Mouse (Mus musculus) small intestine, adult 2 months (tissue): ENCODE results near the gene Dennd1a. TPM values are rescaled to one million over a fixed set of nuclear protein-coding genes. Genes with fewer than 3 reads are reported as not detected.

Experiments used
- H3K27ac ChIP-seq: fragments of 200-500 bp; 2 replicates; pipeline ENCODE4 v1.5.1; 2012; ENCODE audit warnings: low read depth, low read length, control low read depth, inconsistent platforms; ENCODE audit not compliant: insufficient read depth
- H3K27me3 ChIP-seq: fragments of 200-500 bp; 2 replicates; pipeline ENCODE4 v1.6.1; 2012; ENCODE audit warnings: mild to moderate bottlenecking, moderate library complexity, low read length, inconsistent platforms; ENCODE audit not compliant: control insufficient read depth, insufficient read depth
- H3K36me3 ChIP-seq: fragments of 200-500 bp; 2 replicates; pipeline ENCODE4 v1.6.1; 2012; ENCODE audit warnings: mild to moderate bottlenecking, low read length, control low read depth, inconsistent platforms; ENCODE audit not compliant: control insufficient read depth, insufficient read depth
- H3K4me1 ChIP-seq: fragments of 200-500 bp; 2 replicates; pipeline ENCODE4 v1.6.1; 2012; ENCODE audit warnings: low read length, inconsistent platforms, mixed read lengths; ENCODE audit not compliant: control insufficient read depth, insufficient read depth, insufficient read length
- H3K4me3 ChIP-seq: fragments of 200-500 bp; 2 replicates; pipeline ENCODE4 v1.5.1; 2012; ENCODE audit warnings: low read depth, mild to moderate bottlenecking, control low read depth, inconsistent platforms, low read length, moderate library complexity
- CTCF ChIP-seq: fragments of 200-500 bp; IDR thresholded peaks from 2 replicates; pipeline ENCODE4 v1.5.1; 2012; ENCODE audit warnings: low read depth, mild to moderate bottlenecking, control low read depth, inconsistent platforms, low read length, moderate library complexity, mixed read lengths; ENCODE audit not compliant: insufficient replicate concordance, insufficient read length; ENCODE audit errors: extremely low read depth
- POLR2A ChIP-seq: fragments of 200-500 bp; IDR thresholded peaks from 2 replicates; pipeline ENCODE4 v1.6.1; 2012; ENCODE audit warnings: low read depth, mild to moderate bottlenecking, control low read depth, inconsistent platforms, low read length, moderate library complexity
- WGBS: fragments of 180-500 bp; shearing (Covaris S2); methylation state at CpG from one replicate; pipeline ENCODE4 v1.1.7; 2018; 5-methylcytosine and 5-hydroxymethylcytosine counted together
- polyA plus RNA-seq: library from polyadenylated mRNA; depleted of rRNA; stranded (reverse); fragments of >200 nt; gene quantifications from 2 replicates; pipeline ENCODE4 v1.2.3, GENCODE M21; 2012

Dennd1a gene
- polyA plus RNA-seq, 1 experiment = 8.2 TPM

DNA sequence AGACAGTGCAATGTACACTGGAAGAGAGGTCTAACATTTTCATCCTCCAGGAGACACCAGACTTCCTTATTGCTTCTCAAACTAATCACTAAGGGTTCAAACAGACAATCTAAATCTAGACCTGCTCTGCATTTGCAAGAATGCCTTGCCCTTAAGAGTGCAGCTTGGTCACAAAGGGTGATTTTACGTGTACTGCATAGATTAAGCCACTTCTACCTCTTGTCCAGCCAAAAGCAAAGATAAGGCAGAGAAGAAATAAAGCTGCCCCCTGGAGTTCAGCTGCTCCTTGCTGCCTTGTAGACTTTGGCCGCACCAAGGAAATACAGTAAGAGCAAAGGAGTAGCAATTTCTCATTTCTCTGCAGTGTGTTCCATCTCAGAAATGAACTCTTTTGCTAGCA, 172.2 kb downstream of the Dennd1a start:
- H3K4me1 ChIP-seq = peaks cover 2% of the 10 kb centered on the region; the same call in 1 of the 2 replicates
- H3K36me3 ChIP-seq = no peaks in the 10 kb centered on the region
- TF ChIP-seq CTCF (no peak), POLR2A (no peak)
- no peaks in the 10 kb centered on the region for H3K27me3 ChIP-seq
- 35% methylated on average over 2 of the region's 2 CpGs for WGBS
- H3K27ac ChIP-seq = no peak overlapping the region
- H3K4me3 ChIP-seq = no peak overlapping the region

DNA sequence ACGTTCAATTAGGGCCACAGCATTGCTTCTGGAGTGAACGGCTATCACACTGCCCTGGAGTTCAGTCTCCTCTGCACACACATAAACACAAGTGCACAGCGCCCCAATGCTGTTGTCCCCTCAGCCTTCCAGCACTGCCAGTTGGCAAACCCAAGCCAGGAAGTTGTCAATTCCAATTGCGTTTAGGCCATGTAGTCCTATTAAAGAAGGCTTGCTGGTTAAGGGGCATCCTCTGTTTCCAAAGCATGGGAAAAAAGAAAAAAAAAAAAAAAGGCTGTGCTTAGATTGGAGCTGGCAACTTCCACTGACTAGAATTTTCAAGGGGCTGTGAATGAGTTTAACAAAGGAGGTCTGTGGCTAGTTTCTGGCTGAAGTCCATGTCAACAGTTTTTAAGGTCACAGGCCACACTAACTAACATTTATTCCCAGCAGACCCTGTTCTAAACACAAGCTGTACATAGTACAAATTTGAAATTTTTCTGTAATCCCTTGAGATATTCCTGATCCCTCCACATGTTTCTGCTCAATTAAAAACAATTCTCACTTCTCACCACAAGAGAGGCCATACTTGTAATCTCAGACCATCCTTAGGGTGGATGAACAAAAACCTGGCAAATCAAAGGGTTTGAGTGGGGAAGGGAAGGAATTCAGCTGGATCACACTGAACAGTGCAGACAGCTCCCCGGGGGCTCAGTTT, 175.4 kb downstream of the Dennd1a start:
- Histone ChIP-seq H3K27me3 (no peaks in the 10 kb centered on the region), H3K4me1 (peaks cover 2% of the 10 kb centered on the region; the same call in 1 of the 2 replicates), H3K27ac (no peak overlapping the region), H3K36me3 (no peaks in the 10 kb centered on the region), H3K4me3 (no peak overlapping the region)
- TF ChIP-seq POLR2A = no peak
- no peak for TF ChIP-seq CTCF
- 79% methylated on average over 5 of the region's 5 CpGs for WGBS

DNA sequence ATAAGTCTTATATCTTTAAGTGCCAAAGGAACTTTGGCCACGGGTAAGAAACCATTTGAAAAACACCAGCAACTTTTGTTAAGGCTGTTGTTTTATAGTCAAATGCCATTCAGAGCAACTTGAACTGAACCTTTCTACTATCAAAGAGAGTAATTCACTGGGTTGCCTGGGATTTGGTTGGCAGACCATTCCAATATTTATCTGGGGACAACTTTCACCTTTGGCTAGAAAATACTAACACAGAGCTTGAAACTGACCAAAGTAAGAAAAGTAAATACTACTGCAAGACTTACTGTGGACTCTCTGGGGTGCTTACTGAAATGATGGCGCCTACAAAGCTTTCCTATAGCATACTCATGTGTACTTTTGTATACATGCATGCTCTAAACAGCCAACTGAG, 178.6 kb downstream of the Dennd1a start:
- no peaks in the 10 kb centered on the region for H3K27me3 ChIP-seq
- H3K4me1 ChIP-seq = peaks cover 5% of the 10 kb centered on the region; the same call in 1 of the 2 replicates
- WGBS = 81% methylated on average over 2 of the region's 2 CpGs
- H3K4me3 ChIP-seq = no peak overlapping the region
- TF ChIP-seq CTCF = no peak
- no peak for TF ChIP-seq POLR2A
- no peak overlapping the region for H3K27ac ChIP-seq
- no peaks in the 10 kb centered on the region for H3K36me3 ChIP-seq

DNA sequence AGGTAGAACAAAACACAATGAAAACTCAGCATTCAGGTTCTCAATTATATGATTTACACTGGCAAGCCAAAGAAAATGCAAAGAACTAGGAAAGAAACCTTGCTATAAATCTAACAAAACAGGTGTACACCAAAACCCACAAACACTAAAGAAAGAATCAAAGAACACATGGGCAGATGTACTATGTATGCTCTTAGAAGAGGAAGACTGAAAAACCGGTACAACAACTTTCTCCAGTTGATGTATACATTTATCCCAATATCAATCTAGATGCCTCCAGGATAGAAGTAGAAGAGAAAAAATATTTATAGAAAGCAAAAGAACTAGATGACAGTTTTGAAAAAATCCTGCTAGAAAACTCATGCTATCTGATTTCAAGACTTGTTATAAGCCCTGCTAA, 184.5 kb downstream of the Dennd1a start:
- TF ChIP-seq POLR2A = no peak
- no peak for TF ChIP-seq CTCF
- 48% methylated on average over 1 of the region's 1 CpGs for WGBS
- Histone ChIP-seq H3K27me3 (no peaks in the 10 kb centered on the region), H3K27ac (no peak overlapping the region), H3K36me3 (no peaks in the 10 kb centered on the region), H3K4me1 (peaks cover 7% of the 10 kb centered on the region; the same call in 1 of the 2 replicates), H3K4me3 (no peak overlapping the region)

DNA sequence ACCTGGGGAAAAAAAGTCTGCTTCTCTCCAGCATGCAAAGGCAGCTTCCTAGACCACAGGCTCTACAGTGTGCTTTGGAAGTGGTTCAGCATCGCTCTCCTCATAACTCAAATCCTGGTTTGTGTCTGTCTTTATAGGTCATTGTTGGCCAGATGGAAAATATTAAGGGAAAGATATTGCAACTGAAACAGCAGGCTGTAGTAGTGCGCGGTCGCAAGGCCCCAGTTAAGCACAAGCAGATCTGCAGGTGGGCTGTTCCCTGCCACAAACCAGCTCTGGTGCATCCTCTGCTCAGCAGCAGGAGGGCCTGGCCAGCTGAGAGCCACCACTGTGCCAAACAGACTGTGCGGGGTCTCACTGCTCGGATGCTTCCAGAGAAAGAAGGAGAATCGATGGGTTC, 186.9 kb downstream of the Dennd1a start:
- 87% methylated on average over 7 of the region's 7 CpGs for WGBS
- H3K36me3 ChIP-seq = no peaks in the 10 kb centered on the region
- TF ChIP-seq CTCF (no peak), POLR2A (no peak)
- peaks cover 11% of the 10 kb centered on the region; the same call in 1 of the 2 replicates for H3K4me1 ChIP-seq
- H3K27ac ChIP-seq = no peak overlapping the region
- H3K4me3 ChIP-seq = no peak overlapping the region
- H3K27me3 ChIP-seq = no peaks in the 10 kb centered on the region

DNA sequence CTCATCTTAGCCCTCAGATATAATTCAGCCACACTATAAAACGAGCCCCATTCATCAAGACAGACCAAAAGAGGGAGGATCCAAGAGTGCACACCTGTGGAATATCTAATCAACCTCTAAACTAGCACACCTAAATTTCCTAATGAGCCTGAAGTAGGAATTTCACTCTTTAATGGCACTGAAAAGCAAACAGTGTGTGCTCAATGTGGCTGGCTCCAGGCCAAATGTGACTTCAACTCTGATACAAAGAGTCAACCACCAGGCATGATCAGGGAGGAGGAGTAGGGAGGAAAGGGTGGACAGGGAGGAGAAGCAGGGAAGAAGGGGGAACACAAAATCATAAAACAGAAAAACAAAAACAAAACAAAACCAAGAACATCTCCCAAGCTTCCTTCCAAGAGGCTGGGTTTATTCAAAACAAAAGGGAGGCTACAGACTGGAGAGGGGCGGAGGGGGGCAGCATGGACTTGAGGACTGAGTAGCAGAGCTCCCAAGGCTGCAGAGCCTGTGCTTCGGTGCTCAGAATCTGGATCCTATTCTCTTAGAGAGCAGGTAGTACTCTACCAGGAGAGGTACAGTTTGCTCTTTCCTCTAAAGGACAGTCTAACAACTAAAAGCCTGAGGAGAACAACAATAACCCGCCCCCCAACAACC, 187.9 kb downstream of the Dennd1a start:
- WGBS = 60% methylated on average over 4 of the region's 4 CpGs
- TF ChIP-seq CTCF (no peak), POLR2A (no peak)

DNA sequence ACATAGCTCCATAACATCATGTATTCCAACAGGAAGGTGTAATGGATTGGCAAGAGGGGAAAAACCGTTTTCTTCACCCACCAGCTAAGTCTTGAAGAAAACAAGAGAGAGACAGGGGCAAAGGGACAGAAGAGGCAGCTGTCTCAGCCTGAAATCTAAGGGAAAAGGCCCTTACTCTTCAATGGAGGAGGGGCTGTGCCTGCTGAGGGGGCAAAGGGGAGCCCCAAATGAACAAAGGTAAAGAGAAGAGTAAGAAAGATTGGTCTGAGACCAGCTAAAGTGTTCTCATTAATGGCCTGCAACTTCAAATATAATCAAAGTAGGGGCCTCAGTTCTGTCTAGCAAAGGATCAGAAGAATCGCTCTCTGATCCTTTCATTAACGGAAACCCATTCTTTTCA, 189.7 kb downstream of the Dennd1a start:
- Histone ChIP-seq H3K27me3 (no peaks in the 10 kb centered on the region), H3K36me3 (no peaks in the 10 kb centered on the region), H3K4me3 (no peak overlapping the region), H3K4me1 (peaks cover 10% of the 10 kb centered on the region; the same call in 1 of the 2 replicates), H3K27ac (no peak overlapping the region)
- TF ChIP-seq CTCF (no peak), POLR2A (no peak)
- 91% methylated on average over 3 of the region's 3 CpGs for WGBS

More for the DNA sequence above, 187.9 kb downstream of the Dennd1a start:
- no peak overlapping the region for H3K27ac ChIP-seq
- H3K4me3 ChIP-seq = no peak overlapping the region
- no peaks in the 10 kb centered on the region for H3K36me3 ChIP-seq
- H3K27me3 ChIP-seq = no peaks in the 10 kb centered on the region
- peaks cover 10% of the 10 kb centered on the region; the same call in 1 of the 2 replicates for H3K4me1 ChIP-seq
